Mouse (Mus musculus): ENCODE results near the gene Camk2n1.

The Camk2n1 gene

GRCm38 (mm10) chr4:138464667-138465353, 10.7 kb downstream of the Camk2n1 start:
- peak; percentile 60 for DNase-seq (ENCODE audit: low read depth, low spot score)

- no peak for DNase-seq (ENCODE audit: low read depth, low spot score)
These were observed 11.3 kb downstream of the Camk2n1 start for GRCm38 (mm10) chr4:138465446-138465845.

DNA sequence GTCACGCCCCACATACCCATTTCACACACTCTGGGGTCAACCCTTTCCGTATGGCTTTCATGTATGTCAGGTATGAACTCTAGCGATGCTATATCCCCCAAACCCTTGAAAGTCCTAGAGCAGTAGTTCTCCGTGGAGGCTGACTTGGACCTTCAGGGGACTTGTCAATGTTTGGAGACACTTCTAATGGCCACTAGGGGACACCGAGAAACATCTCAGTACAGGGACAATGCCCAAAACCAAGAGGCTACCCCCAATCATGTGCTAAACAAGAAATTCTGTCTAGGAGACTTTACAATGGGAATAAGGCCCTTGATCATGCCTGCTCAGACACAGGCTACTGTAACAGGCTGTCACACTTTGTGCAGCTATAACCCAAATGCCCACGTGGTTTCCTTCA, 12.6 kb downstream of the Camk2n1 start:
- DNase-seq (ENCODE audit: low read depth, low spot score): no peak

- no peak for DNase-seq (ENCODE audit: low read depth, low spot score)
These were observed 13.3 kb downstream of the Camk2n1 start for GRCm38 (mm10) chr4:138467451-138467850.

DNA sequence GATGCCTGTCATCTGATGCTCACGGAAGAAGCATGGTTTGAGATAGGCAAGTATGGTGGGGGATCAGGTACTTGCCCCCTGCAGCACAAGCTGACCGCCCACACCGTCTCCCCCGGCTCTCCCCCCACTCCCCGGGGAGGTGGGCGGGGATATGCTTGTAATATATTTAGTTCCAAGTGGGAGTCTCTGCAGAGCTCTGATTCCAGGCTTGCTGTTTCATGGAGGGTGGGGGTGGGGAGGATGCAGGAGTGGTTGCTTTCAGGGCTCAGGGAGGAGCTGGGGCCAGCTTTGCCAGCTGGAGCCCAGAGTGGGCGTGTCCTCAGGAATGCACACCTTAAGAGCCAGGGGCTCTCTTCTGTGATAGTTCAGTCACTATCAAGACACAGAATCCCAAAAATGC, 15.0 kb downstream of the Camk2n1 start:
- no peak for DNase-seq (ENCODE audit: low read depth, low spot score)

DNA sequence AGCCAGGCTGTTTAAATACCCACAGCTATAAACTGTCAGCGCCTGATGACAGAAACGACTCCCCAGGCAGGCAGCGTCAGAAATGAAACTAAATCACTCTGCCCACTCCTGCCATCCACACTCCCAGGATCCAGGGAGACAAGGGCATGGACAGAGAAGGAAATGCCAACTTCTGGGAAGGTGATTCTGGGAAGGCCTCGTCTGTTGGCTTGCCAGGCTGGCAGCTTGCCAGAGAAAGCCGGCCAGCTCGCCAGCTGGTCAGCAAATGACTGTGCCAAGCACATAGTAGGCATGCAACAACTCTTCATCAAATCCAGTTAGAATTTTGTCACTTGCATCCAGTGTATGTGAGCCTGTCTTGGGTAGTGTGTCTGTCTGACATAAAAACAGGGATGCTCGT, 17.1 kb downstream of the Camk2n1 start:
- no peak for DNase-seq (ENCODE audit: low read depth, low spot score)

- DNase-seq (ENCODE audit: low read depth, low spot score): no peak
These were observed 25.5 kb downstream of the Camk2n1 start for GRCm38 (mm10) chr4:138479595-138479994.

DNA sequence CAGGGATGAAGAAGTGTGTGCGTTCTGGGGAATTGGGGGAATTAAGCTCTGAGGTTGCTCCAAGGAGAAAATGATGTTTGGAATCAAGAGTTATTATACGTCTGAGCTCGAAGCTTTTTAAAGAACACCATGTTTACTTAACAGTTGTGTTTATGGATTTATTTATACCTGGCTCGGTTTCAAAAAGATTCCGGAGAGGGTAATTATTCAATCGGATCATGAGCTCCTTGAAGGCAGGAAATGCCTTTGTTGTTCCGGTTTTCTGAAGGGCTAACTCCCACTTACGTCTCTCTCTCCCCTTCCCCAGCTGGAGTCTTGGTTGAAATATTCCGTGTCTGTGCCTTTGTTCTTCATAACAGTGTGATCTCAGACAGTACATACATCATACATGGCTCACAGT, 26.8 kb downstream of the Camk2n1 start:
- no peak for DNase-seq (ENCODE audit: low read depth, low spot score)

DNA sequence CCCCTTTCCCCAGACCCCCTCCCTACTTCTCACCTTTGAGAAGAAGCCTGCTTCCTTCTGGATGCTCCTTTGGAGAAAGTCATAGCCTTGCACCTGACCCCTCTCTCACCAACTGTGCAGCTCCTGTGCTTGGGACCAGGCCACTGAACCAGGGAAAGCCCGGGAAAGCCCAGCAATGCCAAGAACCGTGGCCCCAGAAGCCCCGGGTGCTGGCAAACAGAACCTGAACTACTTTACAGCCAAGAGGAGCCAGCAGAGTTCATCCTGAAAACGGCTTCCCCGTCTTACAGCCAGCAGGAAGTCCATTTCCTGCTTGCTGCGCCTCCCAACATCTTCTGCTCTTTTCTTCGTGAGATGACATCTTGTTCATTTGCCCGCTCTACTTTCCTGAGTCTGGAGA, 28.6 kb downstream of the Camk2n1 start:
- DNase-seq (ENCODE audit: low read depth, low spot score): no peak

GRCm38 (mm10) chr4:138488241-138488640, 34.1 kb downstream of the Camk2n1 start:
- no peak for DNase-seq (ENCODE audit: low read depth, low spot score)

DNA sequence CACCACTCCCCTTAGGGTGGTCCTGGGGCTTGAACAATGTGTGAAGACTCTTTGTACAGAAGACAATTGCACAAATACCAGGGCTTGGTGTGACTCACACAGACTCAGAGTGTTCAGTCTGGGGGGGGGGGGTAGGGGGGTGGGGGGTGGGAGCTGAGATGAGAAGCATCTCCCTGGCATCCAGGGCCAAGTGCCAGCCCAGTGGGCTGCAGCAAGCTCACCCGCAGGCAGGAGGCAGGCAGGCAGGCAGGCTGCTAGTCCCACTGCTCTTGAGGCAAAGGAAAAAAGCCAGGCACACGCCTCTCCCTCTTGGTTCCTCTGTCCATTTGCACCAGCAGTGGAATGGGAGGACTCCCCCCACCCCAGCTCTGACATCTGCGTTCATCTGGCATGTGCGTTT, 37.0 kb downstream of the Camk2n1 start:
- no peak for DNase-seq (ENCODE audit: low read depth, low spot score)

- DNase-seq (ENCODE audit: low read depth, low spot score): peak; percentile 90
These were observed 39.3 kb downstream of the Camk2n1 start for GRCm38 (mm10) chr4:138493161-138494001.

- peak; percentile 54 for DNase-seq (ENCODE audit: low read depth, low spot score)
These were observed 40.8 kb downstream of the Camk2n1 start for GRCm38 (mm10) chr4:138494905-138495304.

GRCm38 (mm10) chr4:138495775-138496174, 41.7 kb downstream of the Camk2n1 start:
- no peak for DNase-seq (ENCODE audit: low read depth, low spot score)

DNA sequence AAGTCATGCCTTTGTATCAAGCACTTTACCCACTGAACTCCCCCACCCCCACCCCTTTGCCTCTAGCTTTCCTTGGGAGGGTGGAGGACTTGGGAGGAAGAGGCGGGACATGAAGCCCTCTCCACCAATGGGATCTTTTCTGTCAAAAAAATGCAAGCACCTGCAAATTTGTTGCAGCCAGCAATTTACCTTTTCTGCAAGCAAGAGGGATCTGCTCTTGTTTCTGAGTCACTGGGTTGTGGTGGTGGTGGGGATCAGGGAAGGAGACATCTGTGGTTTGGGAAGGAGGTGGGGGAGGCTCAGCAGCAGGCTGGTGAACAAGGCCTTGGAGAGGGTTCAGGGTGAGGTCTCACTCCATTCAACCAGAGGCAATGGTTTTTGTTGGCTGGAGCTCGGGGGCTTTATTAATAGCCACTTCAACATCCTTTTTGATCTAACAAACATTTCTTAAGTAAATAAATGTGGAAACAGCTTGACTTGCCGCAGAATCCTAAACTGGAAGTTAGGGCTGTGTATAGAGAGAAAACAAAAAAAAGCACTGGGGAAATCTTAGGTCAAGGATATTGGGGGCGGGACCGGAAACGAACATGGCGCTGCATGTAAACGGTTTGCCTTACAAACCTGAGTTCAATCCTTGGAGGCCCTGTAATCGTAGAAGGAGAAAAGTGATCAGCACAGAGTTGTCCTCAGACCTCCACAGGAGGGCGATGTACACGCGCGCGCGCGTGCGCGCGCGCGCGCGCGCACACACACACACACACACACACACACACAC, 42.8 kb downstream of the Camk2n1 start:
- DNase-seq (ENCODE audit: low read depth, low spot score): no peak

GRCm38 (mm10) chr4:138499856-138500645, 45.9 kb downstream of the Camk2n1 start:
- no peak for DNase-seq (ENCODE audit: low read depth, low spot score)

GRCm38 (mm10) chr4:138501048-138501447, 46.9 kb downstream of the Camk2n1 start:
- no peak for DNase-seq (ENCODE audit: low read depth, low spot score)

- peak; percentile 62 for DNase-seq (ENCODE audit: low read depth, low spot score)
These were observed 50.6 kb downstream of the Camk2n1 start for GRCm38 (mm10) chr4:138504632-138505101.

GRCm38 (mm10) chr4:138505171-138505870, 51.2 kb downstream of the Camk2n1 start:
- no peak for DNase-seq (ENCODE audit: low read depth, low spot score)

GRCm38 (mm10) chr4:138507903-138508302, 53.8 kb downstream of the Camk2n1 start:
- DNase-seq (ENCODE audit: low read depth, low spot score): no peak

Data from skeletal muscle tissue, adult 2 months (tissue).